Mouse (Mus musculus) bone marrow macrophage, adult 2 months (primary cell): ENCODE results near the gene Nebl. TPM values are rescaled to one million over a fixed set of nuclear protein-coding genes. Genes with fewer than 3 reads are reported as not detected.

Source experiments
- H3K27ac ChIP-seq: 2 replicates; pipeline ENCODE4 v1.5.1; 2012; ENCODE audit warnings: low read depth, low read length; ENCODE audit not compliant: insufficient read depth
- H3K4me1 ChIP-seq: 2 replicates; pipeline ENCODE4 v1.6.1; 2012; ENCODE audit warnings: low read length; ENCODE audit not compliant: control insufficient read depth, insufficient read depth
- H3K4me3 ChIP-seq: 2 replicates; pipeline ENCODE4 v1.5.1; 2012; ENCODE audit warnings: mild to moderate bottlenecking, low read length, moderate library complexity; ENCODE audit not compliant: insufficient read depth
- CTCF ChIP-seq: IDR thresholded peaks from 2 replicates; pipeline ENCODE4 v1.5.1; 2012; ENCODE audit warnings: low read depth, mild to moderate bottlenecking, low read length, moderate library complexity
- POLR2A ChIP-seq: IDR thresholded peaks from 2 replicates; pipeline ENCODE4 v1.6.1; 2012; ENCODE audit warnings: mild to moderate bottlenecking, low read depth, low read length, borderline replicate concordance
- polyA plus RNA-seq: library from polyadenylated mRNA; stranded (reverse); fragments of >200 nt; gene quantifications from 2 replicates; pipeline ENCODE4 v1.2.4, GENCODE M21; 2012; ENCODE audit not compliant: missing spikeins, insufficient read depth, insufficient read length

Nebl gene
- polyA plus RNA-seq, 1 experiment: not detected

GRCm38 (mm10) chr2:17729770-17730647 lies 1.3 kb downstream of the Nebl start:
- Histone ChIP-seq H3K4me3 (no peak overlapping the region), H3K4me1 (no peaks in the 10 kb centered on the region), H3K27ac (no peak overlapping the region)
- TF ChIP-seq CTCF (no peak), POLR2A (no peak)

- no peak overlapping the region for H3K27ac ChIP-seq
- no peak for TF ChIP-seq CTCF
- TF ChIP-seq POLR2A: no peak
- no peaks in the 10 kb centered on the region for H3K4me1 ChIP-seq
- no peak overlapping the region for H3K4me3 ChIP-seq
Observed at GRCm38 (mm10) chr2:17724405-17724804, 6.9 kb downstream of the Nebl start.

GRCm38 (mm10) chr2:17723268-17724019 lies 7.8 kb downstream of the Nebl start:
- TF ChIP-seq POLR2A (no peak), CTCF (no peak)
- no peak overlapping the region for H3K27ac ChIP-seq
- H3K4me1 ChIP-seq: no peaks in the 10 kb centered on the region
- no peak overlapping the region for H3K4me3 ChIP-seq

- Histone ChIP-seq H3K27ac (no peak overlapping the region), H3K4me3 (no peak overlapping the region), H3K4me1 (no peaks in the 10 kb centered on the region)
- TF ChIP-seq CTCF: no peak
- no peak for TF ChIP-seq POLR2A
Observed at GRCm38 (mm10) chr2:17721177-17721715, 10.0 kb downstream of the Nebl start.

- no peak for TF ChIP-seq POLR2A
- TF ChIP-seq CTCF: no peak
- H3K4me1 ChIP-seq: no peaks in the 10 kb centered on the region
- H3K4me3 ChIP-seq: no peak overlapping the region
- H3K27ac ChIP-seq: no peak overlapping the region
Observed at GRCm38 (mm10) chr2:17718281-17718680, 13.0 kb downstream of the Nebl start.

- H3K27ac ChIP-seq: no peak overlapping the region
- no peaks in the 10 kb centered on the region for H3K4me1 ChIP-seq
- H3K4me3 ChIP-seq: no peak overlapping the region
- TF ChIP-seq CTCF (no peak), POLR2A (no peak)
Observed at GRCm38 (mm10) chr2:17717200-17717599, 14.1 kb downstream of the Nebl start.

- TF ChIP-seq POLR2A (no peak), CTCF (no peak)
- Histone ChIP-seq H3K4me3 (no peak overlapping the region), H3K4me1 (no peaks in the 10 kb centered on the region), H3K27ac (no peak overlapping the region)
Observed at GRCm38 (mm10) chr2:17715149-17715767, 16.0 kb downstream of the Nebl start.

GRCm38 (mm10) chr2:17714661-17715060 lies 16.6 kb downstream of the Nebl start:
- no peak for TF ChIP-seq POLR2A
- TF ChIP-seq CTCF: no peak
- Histone ChIP-seq H3K4me1 (no peaks in the 10 kb centered on the region), H3K4me3 (no peak overlapping the region), H3K27ac (no peak overlapping the region)

GRCm38 (mm10) chr2:17714124-17714523 lies 17.1 kb downstream of the Nebl start:
- TF ChIP-seq CTCF: no peak
- TF ChIP-seq POLR2A: no peak
- no peak overlapping the region for H3K27ac ChIP-seq
- no peaks in the 10 kb centered on the region for H3K4me1 ChIP-seq
- H3K4me3 ChIP-seq: no peak overlapping the region
